Mouse (Mus musculus): Measurements from ENCODE around the gene Catsper4. TPM values are rescaled to one million over a fixed set of nuclear protein-coding genes. Genes with fewer than 3 reads are reported as not detected.
A peak's percentile ranks its signal among the peaks of the same experiment; 100 is the strongest.
"Not testable (repeated sequence)": the region's sequence is repeated elsewhere in the genome, so short reads cannot be mapped to it uniquely, and the experiment has no call there.

Gene Catsper4
- polyA plus RNA-seq (2015; fragmentation: Nextera tagmentation; extraction: Ambion mirVana), result not detected in 2 replicates

GRCm38 (mm10) chr4:134227194-134227593 is at the start of gene Catsper4:
TSS of gene Catsper4 (minus strand) at chr4:134227383.
- H3K9ac ChIP-seq, result no peak within 1 kb of the TSS
- ATAC-seq (ENCODE audit: extremely low read depth, insufficient number of reproducible peaks, low FRiP score, low TSS enrichment), result no peak
- H3K4me3 ChIP-seq, result no peak within 1 kb of the TSS
- WGBS, result 56% methylated on average over 8 of the region's 8 CpGs
- H3K36me3 ChIP-seq, result no peaks in the 10 kb centered on the region
- no peaks in the 10 kb centered on the region for H3K9me3 ChIP-seq
- H3K4me1 ChIP-seq, result no peaks in the 10 kb centered on the region
- no peak within 1 kb of the TSS for H3K27ac ChIP-seq (replicated peaks)
- no peak within 1 kb of the TSS for H3K4me2 ChIP-seq
- peaks cover 11% of the 10 kb centered on the region; the same call in 1 of the 2 replicates for H3K27me3 ChIP-seq (replicated peaks)

DNA sequence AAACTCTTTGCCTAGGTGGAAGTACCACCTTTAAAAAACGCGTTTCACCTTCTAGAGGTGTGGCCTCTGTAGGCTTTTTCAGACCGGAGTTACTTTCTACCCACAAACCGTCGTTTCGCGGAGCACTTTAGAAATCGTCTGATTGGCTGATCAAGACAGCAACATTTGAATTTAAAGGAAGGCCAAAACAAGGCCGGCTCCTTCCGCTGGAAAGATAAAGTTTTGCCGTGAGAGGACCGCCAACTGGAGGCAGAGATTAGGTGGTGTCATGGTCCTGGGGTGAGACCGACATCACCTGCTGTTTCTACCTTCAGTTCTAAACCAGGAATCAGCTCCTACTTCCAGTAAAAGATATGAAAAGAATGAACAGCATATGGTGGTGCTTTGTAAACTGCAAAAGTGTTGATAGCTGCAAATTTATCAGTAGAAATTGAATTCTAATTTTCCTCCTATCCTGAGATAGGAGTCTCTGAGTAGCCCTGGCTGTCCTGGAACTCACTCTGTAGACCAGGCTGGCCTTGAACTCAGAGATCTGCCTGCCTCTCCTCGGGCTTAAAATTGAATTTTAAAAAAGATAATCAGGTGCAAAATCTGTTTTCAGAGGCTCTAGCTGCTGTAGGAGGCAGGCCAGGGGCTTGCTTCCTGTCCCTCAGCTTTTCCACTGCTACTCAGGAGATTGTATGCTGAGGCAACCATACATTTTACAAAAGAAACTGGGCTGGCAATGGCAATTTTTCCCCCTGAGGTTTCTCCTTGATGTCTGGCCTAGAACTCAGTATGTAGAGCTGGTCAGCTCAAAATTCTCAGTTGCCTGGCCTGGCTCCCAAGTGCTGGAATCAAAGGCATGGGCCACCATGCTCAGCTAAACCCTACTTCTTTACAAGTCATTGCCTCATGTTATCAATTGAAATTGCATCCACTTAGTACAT is 46.5 kb upstream of the Catsper4 start:
- H3K27me3 ChIP-seq (replicated peaks), result no peaks in the 10 kb centered on the region
- WGBS, result 1% methylated on average over 14 of the region's 14 CpGs
- peak overlapping the region; percentile 34 for H3K27ac ChIP-seq (replicated peaks)
- peak overlapping the region; percentile 38 for H3K9ac ChIP-seq
- no peak for ATAC-seq (ENCODE audit: extremely low read depth, insufficient number of reproducible peaks, low FRiP score, low TSS enrichment)
- H3K4me1 ChIP-seq, result peaks cover 17% of the 10 kb centered on the region
- H3K4me3 ChIP-seq, result peak overlapping the region; percentile 45
- H3K9me3 ChIP-seq, result no peaks in the 10 kb centered on the region
- H3K36me3 ChIP-seq, result peaks cover 33% of the 10 kb centered on the region
- H3K4me2 ChIP-seq, result peak overlapping the region; percentile 67

- WGBS, result 20% methylated on average over 13 of the region's 13 CpGs
- peak overlapping the region; percentile 67 for H3K4me2 ChIP-seq
- ATAC-seq (ENCODE audit: extremely low read depth, insufficient number of reproducible peaks, low FRiP score, low TSS enrichment), result no peak
Measured at GRCm38 (mm10) chr4:134272731-134273416, 45.7 kb upstream of the Catsper4 start.

DNA sequence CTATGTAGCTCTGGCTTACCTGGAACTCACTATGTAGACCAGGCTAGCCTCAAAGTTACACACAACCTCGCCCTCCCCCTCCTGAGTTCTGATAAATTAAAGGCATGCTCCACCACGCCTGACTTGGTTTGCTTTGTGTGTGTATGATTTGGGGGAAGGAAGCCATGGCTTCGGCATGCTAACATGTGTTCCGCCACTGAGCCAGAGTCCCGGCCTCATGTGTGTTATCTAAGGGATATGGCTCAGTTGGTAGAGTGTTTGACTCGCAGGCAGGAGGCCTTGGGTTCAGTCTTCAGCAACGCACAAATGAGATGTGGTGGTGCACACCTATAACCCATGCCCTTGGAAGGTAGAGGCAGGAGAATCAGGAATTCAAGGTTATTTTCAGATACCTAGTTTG is 44.8 kb upstream of the Catsper4 start:
- Histone ChIP-seq H3K4me2 (no peak overlapping the region), H3K4me3 (no peak overlapping the region), H3K9ac (no peak overlapping the region), H3K27ac (replicated peaks) (no peak overlapping the region), H3K4me1 (peaks cover 17% of the 10 kb centered on the region), H3K9me3 (no peaks in the 10 kb centered on the region), H3K36me3 (peaks cover 16% of the 10 kb centered on the region), H3K27me3 (replicated peaks) (no peaks in the 10 kb centered on the region)
- ATAC-seq (ENCODE audit: extremely low read depth, insufficient number of reproducible peaks, low FRiP score, low TSS enrichment), result no peak
- 74% methylated on average over 7 of the region's 7 CpGs for WGBS

More at GRCm38 (mm10) chr4:134272731-134273416, 45.7 kb upstream of the Catsper4 start:
- peaks cover 17% of the 10 kb centered on the region for H3K4me1 ChIP-seq
- H3K27ac ChIP-seq (replicated peaks), result no peak overlapping the region
- H3K4me3 ChIP-seq, result peak overlapping the region; percentile 45
- H3K9me3 ChIP-seq, result no peaks in the 10 kb centered on the region
- peak overlapping the region; percentile 38 for H3K9ac ChIP-seq
- H3K36me3 ChIP-seq, result peaks cover 25% of the 10 kb centered on the region
- no peaks in the 10 kb centered on the region for H3K27me3 ChIP-seq (replicated peaks)

GRCm38 (mm10) chr4:134269622-134270021 is 42.4 kb upstream of the Catsper4 start:
- not testable (repeated sequence) for H3K27ac ChIP-seq (replicated peaks); H3K9ac ChIP-seq; H3K27me3 ChIP-seq (replicated peaks); H3K36me3 ChIP-seq; H3K9me3 ChIP-seq; H3K4me2 ChIP-seq; H3K4me3 ChIP-seq; ATAC-seq (ENCODE audit: extremely low read depth, insufficient number of reproducible peaks, low FRiP score, low TSS enrichment)
- H3K4me1 ChIP-seq, result peaks cover 17% of the 10 kb centered on the region

DNA sequence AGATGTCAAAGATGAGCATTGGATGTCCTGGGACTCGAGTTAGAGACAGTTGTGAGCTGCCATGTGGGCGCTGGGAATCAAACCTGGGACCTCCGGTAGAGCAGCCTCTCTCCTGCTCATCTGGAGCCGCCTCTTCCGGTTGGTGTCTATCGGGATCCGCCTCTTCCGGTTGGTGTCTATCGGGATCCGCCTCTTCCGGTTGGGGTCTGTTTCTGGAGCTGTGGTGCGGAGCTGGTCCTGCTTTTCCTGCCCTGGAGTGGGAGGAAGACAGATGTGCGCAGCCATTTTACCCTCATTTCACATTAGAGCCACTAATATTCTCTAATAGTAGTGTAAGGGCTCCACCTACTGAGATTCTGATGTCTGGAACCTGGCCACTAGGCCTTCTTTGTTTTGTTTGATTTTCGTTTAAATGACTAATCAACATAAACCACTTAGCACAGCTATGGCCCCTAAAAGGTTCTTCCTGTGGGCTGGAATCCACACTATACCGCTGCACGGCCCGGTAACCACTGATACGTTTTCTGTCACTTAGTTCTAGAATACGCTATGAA is 41.0 kb upstream of the Catsper4 start:
- H3K9me3 ChIP-seq, result no peaks in the 10 kb centered on the region
- no peaks in the 10 kb centered on the region for H3K27me3 ChIP-seq (replicated peaks)
- H3K4me2 ChIP-seq, result no peak overlapping the region
- no peak overlapping the region for H3K9ac ChIP-seq
- peaks cover 8% of the 10 kb centered on the region for H3K4me1 ChIP-seq
- no peak overlapping the region for H3K4me3 ChIP-seq
- H3K36me3 ChIP-seq, result no peaks in the 10 kb centered on the region
- ATAC-seq (ENCODE audit: extremely low read depth, insufficient number of reproducible peaks, low FRiP score, low TSS enrichment), result no peak
- no peak overlapping the region for H3K27ac ChIP-seq (replicated peaks)
- 75% methylated on average over 19 of the region's 19 CpGs for WGBS

DNA sequence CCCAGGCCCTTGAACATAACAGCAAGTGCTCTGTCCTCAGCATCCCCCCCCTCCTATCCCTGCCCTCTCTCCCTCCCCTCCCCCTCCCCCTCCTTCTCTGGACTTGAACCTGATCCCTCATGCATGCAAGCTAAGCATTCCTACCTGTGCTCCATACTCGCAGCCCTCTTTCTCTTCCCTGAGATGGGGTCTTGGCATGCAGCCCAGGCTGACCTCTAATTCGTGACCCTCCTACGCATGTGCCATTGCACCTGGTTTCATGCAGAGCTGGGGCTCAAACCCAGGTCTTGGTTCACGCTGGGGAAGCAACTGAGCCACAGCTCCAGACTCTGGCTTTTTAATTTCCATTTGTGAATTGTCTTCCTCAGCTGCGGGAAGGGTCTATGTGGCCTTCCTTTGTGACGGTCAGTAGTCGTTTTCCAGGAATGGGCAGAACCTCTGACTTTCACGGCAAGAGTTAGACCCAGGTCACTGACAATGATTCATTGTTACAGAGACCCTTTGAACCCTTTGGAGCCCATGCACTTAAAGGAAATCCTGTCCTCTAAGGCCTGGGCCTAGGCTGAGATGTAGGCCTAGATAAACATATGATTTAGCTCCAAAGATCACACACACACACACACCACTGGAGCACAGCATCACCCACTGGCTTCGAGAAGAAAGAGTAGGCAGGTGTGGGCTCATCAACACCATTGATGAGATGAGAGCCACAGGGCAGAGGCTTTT is 38.8 kb upstream of the Catsper4 start:
- no peak for ATAC-seq (ENCODE audit: extremely low read depth, insufficient number of reproducible peaks, low FRiP score, low TSS enrichment)
- H3K27ac ChIP-seq (replicated peaks), result no peak overlapping the region
- no peak overlapping the region for H3K4me2 ChIP-seq
- no peak overlapping the region for H3K4me3 ChIP-seq
- no peak overlapping the region for H3K9ac ChIP-seq
- no peaks in the 10 kb centered on the region for H3K27me3 ChIP-seq (replicated peaks)
- H3K9me3 ChIP-seq, result no peaks in the 10 kb centered on the region
- no peaks in the 10 kb centered on the region for H3K36me3 ChIP-seq
- WGBS, result 68% methylated on average over 9 of the region's 9 CpGs
- no peaks in the 10 kb centered on the region for H3K4me1 ChIP-seq

GRCm38 (mm10) chr4:134263191-134263590 is 36.0 kb upstream of the Catsper4 start:
- no peak overlapping the region for H3K9ac ChIP-seq
- no peak overlapping the region for H3K4me3 ChIP-seq
- no peak for ATAC-seq (ENCODE audit: extremely low read depth, insufficient number of reproducible peaks, low FRiP score, low TSS enrichment)
- no peak overlapping the region for H3K27ac ChIP-seq (replicated peaks)
- no peaks in the 10 kb centered on the region for H3K36me3 ChIP-seq
- H3K4me1 ChIP-seq, result no peaks in the 10 kb centered on the region; the same call in 1 of the 2 replicates
- H3K4me2 ChIP-seq, result no peak overlapping the region
- H3K9me3 ChIP-seq, result no peaks in the 10 kb centered on the region
- no peaks in the 10 kb centered on the region for H3K27me3 ChIP-seq (replicated peaks)
- WGBS, result 31% methylated on average over 6 of the region's 6 CpGs

DNA sequence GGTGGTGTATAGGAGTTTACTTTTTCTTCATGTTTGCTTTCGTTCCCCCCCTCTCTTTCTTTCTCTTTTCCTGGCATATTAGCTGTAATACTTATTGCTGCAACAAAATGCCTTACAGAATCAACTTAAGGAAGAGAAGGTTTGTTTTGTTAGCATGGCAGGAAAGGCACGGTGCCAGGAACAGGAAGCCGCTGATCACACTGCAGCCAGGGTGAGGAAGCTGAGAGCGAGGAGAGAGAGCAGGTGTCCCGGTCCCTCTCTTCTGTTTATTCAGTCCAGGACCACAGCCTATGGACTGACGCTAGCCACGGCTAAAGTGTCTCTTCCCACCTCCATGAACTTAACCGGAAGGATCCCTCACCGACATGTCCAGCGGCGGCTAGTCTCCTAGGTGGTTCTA is 31.2 kb upstream of the Catsper4 start:
- ATAC-seq (ENCODE audit: extremely low read depth, insufficient number of reproducible peaks, low FRiP score, low TSS enrichment), result no peak
- no peak overlapping the region for H3K9ac ChIP-seq
- H3K27ac ChIP-seq (replicated peaks), result 0 out of 2 replicates have a peak overlapping the region, but pooled peaks have one; percentile 2
- H3K36me3 ChIP-seq, result no peaks in the 10 kb centered on the region
- H3K4me1 ChIP-seq, result peaks cover 47% of the 10 kb centered on the region
- peaks cover 17% of the 10 kb centered on the region for H3K27me3 ChIP-seq (replicated peaks)
- no peak overlapping the region for H3K4me3 ChIP-seq
- WGBS, result 66% methylated on average over 11 of the region's 11 CpGs
- H3K4me2 ChIP-seq, result no peak overlapping the region
- H3K9me3 ChIP-seq, result no peaks in the 10 kb centered on the region

GRCm38 (mm10) chr4:134257198-134258009 is 30.2 kb upstream of the Catsper4 start:
- H3K9me3 ChIP-seq, result no peaks in the 10 kb centered on the region
- peak overlapping the region; percentile 55 for H3K4me2 ChIP-seq
- H3K27me3 ChIP-seq (replicated peaks), result peaks cover 26% of the 10 kb centered on the region
- peak overlapping the region; percentile 71 for H3K27ac ChIP-seq (replicated peaks)
- peak overlapping the region; percentile 61 for H3K9ac ChIP-seq
- 21% methylated on average over 11 of the region's 11 CpGs for WGBS
- H3K36me3 ChIP-seq, result no peaks in the 10 kb centered on the region
- H3K4me1 ChIP-seq, result peaks cover 57% of the 10 kb centered on the region
- no peak overlapping the region; the same call in 1 of the 2 replicates for H3K4me3 ChIP-seq
- peak; percentile 49; the same call in 1 of the 2 replicates for ATAC-seq (ENCODE audit: extremely low read depth, insufficient number of reproducible peaks, low FRiP score, low TSS enrichment)
